Mouse (Mus musculus) forebrain, postnatal 0 days (tissue): ENCODE measurements around the gene Cmtr1. TPM values are rescaled to one million over a fixed set of nuclear protein-coding genes. Genes with fewer than 3 reads are reported as not detected.

ENCODE experiments used
- ATAC-seq: fragments of 200-750 bp; cut with Nextera tagmentation; 2 replicates; pipeline ENCODE4 v1.8.0; 2017; ENCODE audit warnings: mild to moderate bottlenecking, moderate library complexity
- DNase-seq: peaks from one replicate; pipeline ENCODE4 v3.0.0-alpha.2; 2015
- H3K27ac ChIP-seq: fragments of 300-500 bp; sonication (generic); 2 replicates; pipeline ENCODE4 v1.5.1; 2014; ENCODE audit warnings: low read depth, mild to moderate bottlenecking, antibody characterized with exemption, low read length, moderate library complexity, mixed read lengths
- H3K27me3 ChIP-seq: fragments of 300-500 bp; sonication (generic); 2 replicates; pipeline ENCODE4 v1.6.1; 2014; ENCODE audit warnings: mild to moderate bottlenecking, low read length, mixed read lengths; ENCODE audit not compliant: insufficient read depth
- H3K36me3 ChIP-seq: fragments of 300-500 bp; sonication (generic); 2 replicates; pipeline ENCODE4 v1.6.1; 2014; ENCODE audit warnings: mild to moderate bottlenecking, moderate library complexity; ENCODE audit not compliant: insufficient read depth
- H3K4me1 ChIP-seq: fragments of 300-500 bp; sonication (generic); 2 replicates; pipeline ENCODE4 v1.6.1; 2014; ENCODE audit warnings: antibody characterized with exemption; ENCODE audit not compliant: insufficient read depth
- H3K4me2 ChIP-seq: fragments of 300-500 bp; sonication (generic); 2 replicates; pipeline ENCODE4 v1.6.1; 2014; ENCODE audit warnings: low read depth, mild to moderate bottlenecking, moderate library complexity
- H3K4me3 ChIP-seq: fragments of 300-500 bp; sonication (generic); 2 replicates; pipeline ENCODE4 v1.5.1; 2014; ENCODE audit warnings: low read depth, low read length, mixed read lengths
- H3K9ac ChIP-seq: fragments of 300-500 bp; sonication (generic); 2 replicates; pipeline ENCODE4 v1.6.1; 2014; ENCODE audit warnings: mild to moderate bottlenecking
- H3K9me3 ChIP-seq: fragments of 300-500 bp; sonication (generic); 2 replicates; pipeline ENCODE4 v1.6.1; 2016; ENCODE audit warnings: low read length
- CTCF ChIP-seq: sonication (generic); IDR thresholded peaks from 2 replicates; pipeline ENCODE4 v1.5.1; 2016; ENCODE audit warnings: antibody characterized with exemption, control low read depth, low read depth
- WGBS: fragments of 180-500 bp; shearing (Covaris S2); extraction: QIAGEN DNeasy Blood & Tissue Kit; methylation state at CpG from one replicate; pipeline ENCODE4 v1.1.7; 2014; 5-methylcytosine and 5-hydroxymethylcytosine counted together
- polyA plus RNA-seq: library from polyadenylated mRNA; unstranded; fragments of >200 nt; fragmentation: Nextera tagmentation; extraction: Ambion mirVana; gene quantifications from 2 replicates; pipeline ENCODE4 v1.2.1, GENCODE M21; 2015
- total RNA-seq: library from RNA; depleted of rRNA; stranded (reverse); fragments of >200 nt; gene quantifications from 2 replicates; pipeline ENCODE4 v1.2.3, GENCODE M21; 2014

The Cmtr1 gene
- total and polyA plus RNA-seq, 2 experiments from 2014 or later: 81.9 to 92.3 TPM

GRCm38 (mm10) chr17:29720755-29721365, 60.5 kb downstream of the Cmtr1 start:
- H3K36me3 ChIP-seq: no peaks in the 10 kb centered on the region
- DNase-seq (no peak), ATAC-seq (no peak)
- H3K27ac ChIP-seq: no peak overlapping the region
- peaks cover 18% of the 10 kb centered on the region for H3K4me1 ChIP-seq
- no peak overlapping the region for H3K4me3 ChIP-seq
- no peaks in the 10 kb centered on the region for H3K27me3 ChIP-seq
- H3K9ac ChIP-seq: no peak overlapping the region
- H3K9me3 ChIP-seq: no peaks in the 10 kb centered on the region
- TF ChIP-seq CTCF: no peak
- H3K4me2 ChIP-seq: no peak overlapping the region
- WGBS: 62% methylated on average over 11 of the region's 11 CpGs

GRCm38 (mm10) chr17:29724610-29725009, 64.2 kb downstream of the Cmtr1 start:
- 49% methylated on average over 6 of the region's 6 CpGs for WGBS
- no peak for TF ChIP-seq CTCF
- ATAC-seq: peak; percentile 48; the same call in 1 of the 2 replicates

DNA sequence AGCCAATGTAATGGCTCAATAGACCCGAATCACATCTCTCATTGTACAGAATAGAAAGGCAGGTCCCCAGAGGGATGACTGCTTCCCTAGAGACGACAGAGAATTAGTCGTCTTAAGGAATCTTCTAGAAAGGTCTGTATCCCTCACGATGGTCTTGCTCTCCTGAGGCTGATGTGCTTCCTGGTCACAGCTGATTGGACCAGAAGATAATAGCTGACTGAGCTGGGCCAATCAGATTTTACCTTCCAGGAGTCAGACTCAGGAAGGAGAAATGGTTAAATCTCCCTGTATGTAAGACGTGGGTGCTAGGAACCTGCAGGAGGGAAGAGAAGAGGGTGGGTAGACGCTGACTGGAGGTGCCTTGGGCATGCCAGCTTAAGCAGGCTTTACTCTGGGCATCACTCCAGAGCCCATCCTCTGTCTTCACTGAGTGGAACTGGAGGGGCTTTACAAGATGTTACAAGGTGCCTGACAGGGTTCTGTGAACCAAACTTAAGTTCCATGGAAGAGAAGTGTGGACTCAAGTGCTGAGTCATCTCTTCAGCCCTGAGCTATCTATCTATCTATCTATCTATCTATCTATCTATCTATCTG, 64.7 kb downstream of the Cmtr1 start:
- no peak overlapping the region for H3K9ac ChIP-seq
- ATAC-seq (0 out of 2 replicates have a peak, but pooled peaks have one; percentile 2), DNase-seq (no peak)
- TF ChIP-seq CTCF: no peak
- no peak overlapping the region for H3K4me2 ChIP-seq
- WGBS: 56% methylated on average over 6 of the region's 6 CpGs
- no peak overlapping the region for H3K4me3 ChIP-seq
- no peaks in the 10 kb centered on the region for H3K27me3 ChIP-seq
- no peak overlapping the region for H3K27ac ChIP-seq
- no peaks in the 10 kb centered on the region for H3K9me3 ChIP-seq
- 0 out of 2 replicates have a peak, but pooled peaks cover 6% of the 10 kb centered on the region for H3K4me1 ChIP-seq
- no peaks in the 10 kb centered on the region for H3K36me3 ChIP-seq

More at GRCm38 (mm10) chr17:29724610-29725009, 64.2 kb downstream of the Cmtr1 start:
- Histone ChIP-seq H3K4me1 (0 out of 2 replicates have a peak, but pooled peaks cover 6% of the 10 kb centered on the region), H3K9me3 (no peaks in the 10 kb centered on the region), H3K4me3 (no peak overlapping the region), H3K36me3 (no peaks in the 10 kb centered on the region), H3K27ac (no peak overlapping the region), H3K27me3 (no peaks in the 10 kb centered on the region), H3K4me2 (no peak overlapping the region), H3K9ac (no peak overlapping the region)
- DNase-seq: no peak

DNA sequence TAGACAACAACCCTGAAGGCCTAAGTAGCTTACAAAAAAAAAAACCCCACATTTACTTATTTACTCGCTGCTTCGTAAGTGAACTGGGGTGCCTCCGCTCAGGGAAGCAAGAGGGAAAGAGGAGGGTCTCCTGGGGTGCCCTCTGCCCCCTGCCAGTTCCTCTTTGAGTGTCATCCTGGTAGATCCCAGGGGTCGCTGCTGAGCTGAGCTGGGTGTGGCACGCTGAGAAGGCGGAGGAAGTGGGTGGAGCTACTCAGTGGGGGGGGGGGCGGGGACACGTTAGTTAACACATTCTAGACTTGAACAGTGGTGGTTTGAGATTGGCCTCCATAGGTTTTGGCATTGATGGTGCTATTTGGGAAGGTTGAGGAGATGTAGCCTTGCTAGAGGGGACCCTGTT, 67.7 kb downstream of the Cmtr1 start:
- Histone ChIP-seq H3K9me3 (no peaks in the 10 kb centered on the region), H3K9ac (no peak overlapping the region), H3K4me1 (peaks cover 10% of the 10 kb centered on the region), H3K27ac (no peak overlapping the region), H3K27me3 (no peaks in the 10 kb centered on the region), H3K4me3 (no peak overlapping the region), H3K4me2 (no peak overlapping the region), H3K36me3 (no peaks in the 10 kb centered on the region)
- WGBS: 64% methylated on average over 8 of the region's 8 CpGs
- DNase-seq (no peak), ATAC-seq (no peak)
- TF ChIP-seq CTCF: no peak

GRCm38 (mm10) chr17:29730510-29731265, 70.3 kb downstream of the Cmtr1 start:
- peaks cover 10% of the 10 kb centered on the region for H3K4me1 ChIP-seq
- H3K4me3 ChIP-seq: no peak overlapping the region
- peak overlapping the region; percentile 33 for H3K9ac ChIP-seq
- DNase-seq (peak; percentile 52), ATAC-seq (peak; percentile 49)
- 19% methylated on average over 13 of the region's 13 CpGs for WGBS
- TF ChIP-seq CTCF: no peak
- H3K9me3 ChIP-seq: no peaks in the 10 kb centered on the region
- peak overlapping the region; percentile 80 for H3K27ac ChIP-seq
- no peaks in the 10 kb centered on the region for H3K27me3 ChIP-seq
- no peak overlapping the region for H3K4me2 ChIP-seq
- no peaks in the 10 kb centered on the region for H3K36me3 ChIP-seq

- no peak overlapping the region for H3K4me3 ChIP-seq
- 33% methylated on average over 12 of the region's 12 CpGs for WGBS
- no peaks in the 10 kb centered on the region for H3K36me3 ChIP-seq
- peak overlapping the region; percentile 80 for H3K27ac ChIP-seq
- DNase-seq (no peak), ATAC-seq (peak; percentile 8; the same call in 1 of the 2 replicates)
- TF ChIP-seq CTCF: no peak
- H3K4me1 ChIP-seq: peaks cover 16% of the 10 kb centered on the region
- no peaks in the 10 kb centered on the region for H3K27me3 ChIP-seq
- peak overlapping the region; percentile 33; the same call in 1 of the 2 replicates for H3K9ac ChIP-seq
- no peak overlapping the region for H3K4me2 ChIP-seq
- H3K9me3 ChIP-seq: no peaks in the 10 kb centered on the region
Observed at GRCm38 (mm10) chr17:29731266-29731952, 71.0 kb downstream of the Cmtr1 start.
